Mouse (Mus musculus) ES-Bruce4 (cell line): ENCODE data around the gene Rbm6. TPM values are rescaled to one million over a fixed set of nuclear protein-coding genes. Genes with fewer than 3 reads are reported as not detected.

Experiments
- H3K27ac ChIP-seq: 2 replicates; pipeline ENCODE4 v1.5.1; 2012; ENCODE audit warnings: low read length, inconsistent platforms; ENCODE audit not compliant: insufficient read depth
- H3K27me3 ChIP-seq: 2 replicates; pipeline ENCODE4 v1.6.1; 2012; ENCODE audit warnings: mild to moderate bottlenecking, low read length, inconsistent platforms; ENCODE audit not compliant: control insufficient read depth, poor library complexity, insufficient read depth, severe bottlenecking
- H3K36me3 ChIP-seq: 2 replicates; pipeline ENCODE4 v1.6.1; 2012; ENCODE audit warnings: inconsistent platforms, mild to moderate bottlenecking, low read length, moderate library complexity; ENCODE audit not compliant: control insufficient read depth, poor library complexity, insufficient read depth, severe bottlenecking
- H3K4me1 ChIP-seq: one replicate; pipeline ENCODE4 v1.8.1; 2011; ENCODE audit warnings: low read length; ENCODE audit not compliant: control insufficient read depth, insufficient read depth
- H3K4me3 ChIP-seq: 2 replicates; pipeline ENCODE4 v1.5.1; 2011; ENCODE audit warnings: low read depth, mild to moderate bottlenecking, low read length
- H3K9ac ChIP-seq: 2 replicates; pipeline ENCODE4 v1.6.1; 2012; ENCODE audit warnings: low read depth, mild to moderate bottlenecking, inconsistent platforms; ENCODE audit not compliant: poor library complexity, severe bottlenecking
- H3K9me3 ChIP-seq: replicated peaks from 2 replicates; pipeline ENCODE4 v1.6.1; 2012; ENCODE audit warnings: mild to moderate bottlenecking, low read length, inconsistent platforms; ENCODE audit not compliant: control insufficient read depth, poor library complexity, insufficient read depth, severe bottlenecking
- CTCF ChIP-seq: IDR thresholded peaks from one replicate; pipeline ENCODE4 v1.8.1; 2011; ENCODE audit warnings: low read depth, low read length
- EP300 ChIP-seq: IDR thresholded peaks from 2 replicates; pipeline ENCODE4 v1.6.1; 2011; ENCODE audit warnings: low read depth, low read length; ENCODE audit not compliant: insufficient read depth
- POLR2A ChIP-seq: IDR thresholded peaks from one replicate; pipeline ENCODE4 v1.8.1; 2011; ENCODE audit warnings: low read length; ENCODE audit not compliant: insufficient read depth
- polyA plus RNA-seq: library from polyadenylated mRNA; stranded (reverse); fragments of >200 nt; gene quantifications from 2 replicates; pipeline ENCODE4 v1.2.4, GENCODE M21; 2011; ENCODE audit warnings: low read depth; ENCODE audit not compliant: missing spikeins, insufficient read depth, insufficient read length

Rbm6 gene
- polyA plus RNA-seq, 1 experiment = 130 TPM

GRCm38 (mm10) chr9:107728919-107729670, 143.9 kb downstream of the Rbm6 start:
- no peak overlapping the region for H3K27ac ChIP-seq
- no peaks in the 10 kb centered on the region for H3K36me3 ChIP-seq
- H3K9me3 ChIP-seq = no peaks in the 10 kb centered on the region
- peaks cover 9% of the 10 kb centered on the region for H3K4me1 ChIP-seq
- no peak overlapping the region for H3K9ac ChIP-seq
- TF ChIP-seq CTCF (no peak), POLR2A (no peak), EP300 (no peak)
- no peaks in the 10 kb centered on the region for H3K27me3 ChIP-seq
- no peak overlapping the region for H3K4me3 ChIP-seq

- Histone ChIP-seq H3K9me3 (no peaks in the 10 kb centered on the region), H3K4me1 (peaks cover 8% of the 10 kb centered on the region), H3K36me3 (no peaks in the 10 kb centered on the region), H3K27me3 (no peaks in the 10 kb centered on the region), H3K4me3 (no peak overlapping the region), H3K27ac (no peak overlapping the region), H3K9ac (no peak overlapping the region)
- TF ChIP-seq POLR2A (no peak), CTCF (no peak), EP300 (no peak)
Measured at GRCm38 (mm10) chr9:107727041-107727440, 146.0 kb downstream of the Rbm6 start.

- Histone ChIP-seq H3K27me3 (no peaks in the 10 kb centered on the region), H3K4me1 (peaks cover 8% of the 10 kb centered on the region), H3K4me3 (no peak overlapping the region), H3K9me3 (no peaks in the 10 kb centered on the region), H3K27ac (no peak overlapping the region), H3K36me3 (no peaks in the 10 kb centered on the region), H3K9ac (no peak overlapping the region)
- TF ChIP-seq EP300 = no peak
- no peak for TF ChIP-seq CTCF
- TF ChIP-seq POLR2A = no peak
Measured at GRCm38 (mm10) chr9:107724796-107725195, 148.2 kb downstream of the Rbm6 start.

- Histone ChIP-seq H3K36me3 (no peaks in the 10 kb centered on the region), H3K4me3 (no peak overlapping the region), H3K9ac (no peak overlapping the region), H3K27ac (no peak overlapping the region), H3K9me3 (no peaks in the 10 kb centered on the region), H3K27me3 (no peaks in the 10 kb centered on the region), H3K4me1 (peaks cover 8% of the 10 kb centered on the region)
- TF ChIP-seq POLR2A (no peak), CTCF (no peak), EP300 (no peak)
Measured at GRCm38 (mm10) chr9:107723794-107724531, 149.1 kb downstream of the Rbm6 start.

Other genes starting within 250 kb of the Rbm6 start
- gene Gnai2, start 237.9 kb downstream of the Rbm6 start, polyA plus RNA-seq = 266 and 284 TPM in 2 replicates
- gene Slc38a3, start 203.7 kb downstream of the Rbm6 start, polyA plus RNA-seq = 8.1 and 13.3 TPM in 2 replicates
- 1.5 TPM in 1 of 2 replicates, not detected in the other for gene Gnat1, start 193.5 kb downstream of the Rbm6 start, polyA plus RNA-seq
- gene Sema3f, start 162.8 kb downstream of the Rbm6 start, polyA plus RNA-seq = 12.3 and 19.0 TPM in 2 replicates
- 143 and 146 TPM in 2 replicates for gene Rbm5, start 102.2 kb downstream of the Rbm6 start, polyA plus RNA-seq
- gene Mon1a, start 14.9 kb upstream of the Rbm6 start, polyA plus RNA-seq = 3.0 and 4.2 TPM in 2 replicates
- 0.16 and 0.61 TPM in 2 replicates for gene Mst1r, start 33.6 kb upstream of the Rbm6 start, polyA plus RNA-seq
- not detected in 2 replicates for gene Actl11, start 55.2 kb upstream of the Rbm6 start, polyA plus RNA-seq
- 4.0 and 5.6 TPM in 2 replicates for gene Camkv, start 62.4 kb upstream of the Rbm6 start, polyA plus RNA-seq
- 17.2 and 20.4 TPM in 2 replicates for gene Traip, start 76.9 kb upstream of the Rbm6 start, polyA plus RNA-seq
- gene Uba7, start 102.3 kb upstream of the Rbm6 start, polyA plus RNA-seq = 0.52 and 2.1 TPM in 2 replicates
- not detected in 2 replicates for gene Gm20661, start 109.8 kb upstream of the Rbm6 start, polyA plus RNA-seq
- gene Inka1, start 112.6 kb upstream of the Rbm6 start, polyA plus RNA-seq = 1.4 and 2.6 TPM in 2 replicates
- 0.81 TPM in 1 of 2 replicates, not detected in the other for gene Cdhr4, start 119.3 kb upstream of the Rbm6 start, polyA plus RNA-seq
- not detected in 2 replicates for gene Gm20662, start 123.1 kb upstream of the Rbm6 start, polyA plus RNA-seq
- gene Ip6k1, start 129.3 kb upstream of the Rbm6 start, polyA plus RNA-seq = 46.9 and 49.1 TPM in 2 replicates
- gene Gmppb, start 176.0 kb upstream of the Rbm6 start, polyA plus RNA-seq = 9.7 and 10.2 TPM in 2 replicates
- gene Amigo3, start 179.9 kb upstream of the Rbm6 start, polyA plus RNA-seq = 0.24 and 0.61 TPM in 2 replicates
- gene Mst1, start 207.2 kb upstream of the Rbm6 start, polyA plus RNA-seq = 1.2 and 3.0 TPM in 2 replicates
- gene Rnf123, start 210.1 kb upstream of the Rbm6 start, polyA plus RNA-seq = 19.7 and 20.9 TPM in 2 replicates
- gene Apeh, start 221.4 kb upstream of the Rbm6 start, polyA plus RNA-seq = 37.6 and 48.1 TPM in 2 replicates